Comparison of ENCODE assay signal across 9 mouse cellular contexts in genomic region chr2:21367345-21368111, GRCm38 (mm10). TPM values are rescaled to one million over a fixed set of nuclear protein-coding genes. Genes with fewer than 3 reads are reported as not detected.
DNase-seq lines count a peak whose midpoint lies in the region; ATAC-seq lines count a peak whose summit lies in the region.
"Had no signal": no experiment of that assay in that cellular context is flagged by ENCODE, and none has a peak within 500 bp of the region (broad histone marks: within the 10 kb centered on the region; RNA-seq: fewer than 3 reads in every experiment).

TSS of gene Gpr158 (plus strand) at chr2:21367542.

- peak; percentile 99 for ATAC-seq in hindbrain, embryonic 16.5 days
- ATAC-seq in CD4-positive, CD25-positive, alpha-beta regulatory T cell, adult 4 months, result no peak

- H3K27ac ChIP-seq in hindbrain, embryonic 16.5 days (ENCODE audit: low read depth, low read length), result peak within 1 kb of the TSS; percentile 67

- peak within 1 kb of the TSS; percentile 44 for H3K4me3 ChIP-seq in hindbrain, embryonic 16.5 days (ENCODE audit: low read length)
- H3K4me3 ChIP-seq: erythroblast, embryonic 14.5 days had no signal

- no peaks in the 10 kb centered on the region for H3K9me3 ChIP-seq in hindbrain, embryonic 16.5 days (ENCODE audit: control insufficient read depth, low read length)

- peak within 1 kb of the TSS; percentile 56 for H3K9ac ChIP-seq in hindbrain, embryonic 16.5 days (ENCODE audit: low read depth, low read length)

- peak within 1 kb of the TSS; percentile 87 for H3K4me2 ChIP-seq in hindbrain, embryonic 16.5 days (ENCODE audit: low read length)

- WGBS in hindbrain, embryonic 16.5 days, result under 1% methylated on average over 43 of the region's 43 CpGs

- H3K4me1 ChIP-seq in hindbrain, embryonic 16.5 days (ENCODE audit: control insufficient read depth, insufficient read depth, low read depth, low read length), result peaks cover 16% of the 10 kb centered on the region

- peak; percentile 77 to 89 for DNase-seq in adrenal gland, adult (ENCODE audit: inconsistent age in 2 of 2, low spot score in 1 of 2)
- peak; percentile 87 to 93 for DNase-seq in cerebellum, postnatal 4 days (ENCODE audit: low spot score in 2 of 2)
- DNase-seq in gastrocnemius, postnatal 10 days, result peak; percentile 87
- peak; percentile 82 to 84 for DNase-seq in layer of hippocampus, postnatal 25 days (ENCODE audit: extremely low spot score in 1 of 2, low spot score in 1 of 2)
- DNase-seq in lung, postnatal 14 days, result peak; percentile 75
- DNase-seq in right cerebral cortex, adult 18-20 months, result peak; percentile 93

- H3K27me3 ChIP-seq in hindbrain, embryonic 16.5 days (replicated peaks; ENCODE audit: control insufficient read depth, insufficient read depth, low read length), result 0 out of 2 replicates have a peak, but pooled peaks cover 2% of the 10 kb centered on the region

- H3K36me3 ChIP-seq in hindbrain, embryonic 16.5 days (ENCODE audit: control insufficient read depth, insufficient read depth, low read length), result no peaks in the 10 kb centered on the region

RNA-seq across cellular contexts. Expression of gene Gpr158, which starts in this region (rescaled TPM):
- total RNA-seq in gastrocnemius, postnatal 10 days (2021), result under 1 TPM; 0.09 TPM
- polyA plus RNA-seq in hindbrain, embryonic 16.5 days (2015; fragmentation: Nextera tagmentation; extraction: Ambion mirVana), result 3.6 and 4.7 TPM in 2 replicates
- total RNA-seq in layer of hippocampus, postnatal 25 days (2021), result 10 to 100 TPM; 77.5 to 78.9 TPM
- not detected for polyA plus RNA-seq in CD4-positive, CD25-positive, alpha-beta regulatory T cell, adult 4 months (2017; shearing (Covaris generic))
- polyA plus RNA-seq: erythroblast, embryonic 14.5 days had no signal

Comparison
In these comparisons a context has a peak if more than half of its experiments do, and no peak if none do; other contexts are left out.
1. RNA of gene Gpr158 (total RNA-seq): 77.5 to 78.9 TPM in layer of hippocampus, postnatal 25 days; 0.09 TPM in gastrocnemius, postnatal 10 days; every median in the first group is over 10 times any median in the second.
2. Peak in DNase-seq in gastrocnemius, postnatal 10 days; RNA of the gene not detected or under 1 TPM.
3. Peak in every context shown above with its lines, with median percentiles within 50 percentile points of each other: DNase-seq.